Mouse (Mus musculus): Measurements from ENCODE around the gene Sptb. TPM values are rescaled to one million over a fixed set of nuclear protein-coding genes. Genes with fewer than 3 reads are reported as not detected.
A peak's percentile ranks its signal among the peaks of the same experiment; 100 is the strongest.

The Sptb gene
- total RNA-seq, 2 experiments from 2014 or later: 93.9 to 100 TPM

GRCm38 (mm10) chr12:76547409-76548081, 162.8 kb downstream of the Sptb start:
- DNase-seq (ENCODE audit: low spot score in 2 of 2): no peak

- peak in 1 of 2 experiments; percentile 24 for DNase-seq (ENCODE audit: low spot score in 2 of 2)
Observed at GRCm38 (mm10) chr12:76546383-76547276, 163.7 kb downstream of the Sptb start.

- peak; percentile 30 to 45 for DNase-seq (ENCODE audit: low spot score in 2 of 2)
Observed at GRCm38 (mm10) chr12:76545786-76546370, 164.5 kb downstream of the Sptb start.

GRCm38 (mm10) chr12:76541879-76542278, 168.5 kb downstream of the Sptb start:
- no peak for DNase-seq (ENCODE audit: low spot score in 2 of 2)

GRCm38 (mm10) chr12:76541475-76541874, 168.9 kb downstream of the Sptb start:
- DNase-seq (ENCODE audit: low spot score in 2 of 2): no peak

GRCm38 (mm10) chr12:76540701-76541221, 169.6 kb downstream of the Sptb start:
- DNase-seq (ENCODE audit: low spot score in 2 of 2): no peak

GRCm38 (mm10) chr12:76540169-76540568, 170.2 kb downstream of the Sptb start:
- DNase-seq (ENCODE audit: low spot score in 2 of 2): no peak

- no peak for DNase-seq (ENCODE audit: low spot score in 2 of 2)
Observed at GRCm38 (mm10) chr12:76537434-76537833, 172.9 kb downstream of the Sptb start.

- DNase-seq (ENCODE audit: low spot score in 2 of 2): no peak
Observed at GRCm38 (mm10) chr12:76536591-76537153, 173.7 kb downstream of the Sptb start.

- DNase-seq (ENCODE audit: low spot score in 2 of 2): no peak
Observed at GRCm38 (mm10) chr12:76535471-76535900, 174.9 kb downstream of the Sptb start.

- no peak for DNase-seq (ENCODE audit: low spot score in 2 of 2)
Observed at GRCm38 (mm10) chr12:76534641-76535283, 175.6 kb downstream of the Sptb start.

GRCm38 (mm10) chr12:76534233-76534632, 176.1 kb downstream of the Sptb start:
- no peak for DNase-seq (ENCODE audit: low spot score in 2 of 2)

GRCm38 (mm10) chr12:76533377-76534222, 176.7 kb downstream of the Sptb start:
- peak; percentile 35 to 44 for DNase-seq (ENCODE audit: low spot score in 2 of 2)

- DNase-seq (ENCODE audit: low spot score in 2 of 2): no peak
Observed at GRCm38 (mm10) chr12:76532926-76533376, 177.4 kb downstream of the Sptb start.

GRCm38 (mm10) chr12:76531986-76532925, 178.1 kb downstream of the Sptb start:
- no peak for DNase-seq (ENCODE audit: low spot score in 2 of 2)

- DNase-seq (ENCODE audit: low spot score in 2 of 2): no peak
Observed at GRCm38 (mm10) chr12:76530580-76531139, 179.7 kb downstream of the Sptb start, which contains the start of gene Plekhg3. Gene Plekhg3, plus strand, starts transcription at chr12:76530891.
